Mouse (Mus musculus) CD4-positive helper T cell, adult 2 months (primary cell): Measurements from ENCODE around the gene Nlrp4b.
"Not testable (repeated sequence)": the region's sequence is repeated elsewhere in the genome, so short reads cannot be mapped to it uniquely, and the experiment has no call there.

ENCODE experiments used
- DNase-seq: peaks from one replicate; pipeline ENCODE4 v3.0.0-alpha.2; 2012; ENCODE audit warnings: low read depth, missing footprints, low spot score

The Nlrp4b gene

GRCm38 (mm10) chr7:10687489-10687888 lies at the start of gene Nlrp4b:
Nlrp4b (plus strand) TSS chr7:10687789.
- DNase-seq = no peak

GRCm38 (mm10) chr7:10754264-10754663 lies 66.7 kb downstream of the Nlrp4b start, which contains the start of gene Vmn1r71:
Vmn1r71 (minus strand) TSS chr7:10754364.
- no peak for DNase-seq

GRCm38 (mm10) chr7:10757551-10757950 lies 70.0 kb downstream of the Nlrp4b start:
- not testable (repeated sequence) for DNase-seq
